Mouse (Mus musculus) hindbrain, embryonic 14.5 days (tissue): ENCODE measurements around the gene Gm11992. TPM values are rescaled to one million over a fixed set of nuclear protein-coding genes. Genes with fewer than 3 reads are reported as not detected.

Source experiments
- ATAC-seq: fragments of 200-750 bp; cut with Nextera tagmentation; 2 replicates; pipeline ENCODE4 v1.8.0; 2017; ENCODE audit warnings: moderate number of reproducible peaks, mild to moderate bottlenecking, moderate TSS enrichment, moderate library complexity; ENCODE audit not compliant: low FRiP score
- DNase-seq: peaks from one replicate; pipeline ENCODE4 v3.0.0-alpha.2; 2015; ENCODE audit warnings: low spot score
- H3K27ac ChIP-seq: fragments of 300-500 bp; sonication (generic); 2 replicates; pipeline ENCODE4 v1.5.1; 2014; ENCODE audit warnings: mild to moderate bottlenecking, moderate library complexity
- H3K27me3 ChIP-seq: fragments of 300-500 bp; sonication (generic); 2 replicates; pipeline ENCODE4 v1.6.1; 2014; ENCODE audit warnings: mild to moderate bottlenecking, low read length, mixed read lengths; ENCODE audit not compliant: control insufficient read depth, insufficient read depth
- H3K36me3 ChIP-seq: fragments of 300-500 bp; sonication (generic); replicated peaks from 2 replicates; pipeline ENCODE4 v1.6.1; 2014; ENCODE audit not compliant: control insufficient read depth, insufficient read depth
- H3K4me1 ChIP-seq: fragments of 300-500 bp; sonication (generic); replicated peaks from 2 replicates; pipeline ENCODE4 v1.6.1; 2014; ENCODE audit warnings: antibody characterized with exemption, low read length, mixed read lengths; ENCODE audit not compliant: control insufficient read depth, insufficient read depth
- H3K4me2 ChIP-seq: fragments of 300-500 bp; sonication (generic); replicated peaks from 2 replicates; pipeline ENCODE4 v1.6.1; 2014; ENCODE audit warnings: mild to moderate bottlenecking, moderate library complexity
- H3K4me3 ChIP-seq: fragments of 300-500 bp; sonication (generic); replicated peaks from 2 replicates; pipeline ENCODE4 v1.5.1; 2014; ENCODE audit warnings: mild to moderate bottlenecking, low read length
- H3K9ac ChIP-seq: fragments of 300-500 bp; sonication (generic); 2 replicates; pipeline ENCODE4 v1.6.1; 2014
- H3K9me3 ChIP-seq: fragments of 300-500 bp; sonication (generic); 2 replicates; pipeline ENCODE4 v1.6.1; 2016; ENCODE audit warnings: low read length; ENCODE audit not compliant: control insufficient read depth
- WGBS: fragments of 180-500 bp; shearing (Covaris S2); extraction: QIAGEN DNeasy Blood & Tissue Kit; methylation state at CpG from one replicate; pipeline ENCODE4 v1.1.7; 2014; 5-methylcytosine and 5-hydroxymethylcytosine counted together
- polyA plus RNA-seq: library from polyadenylated mRNA; unstranded; fragments of >200 nt; fragmentation: Nextera tagmentation; extraction: Ambion mirVana; gene quantifications from 2 replicates; pipeline ENCODE4 v1.2.1, GENCODE M21; 2014

Gene Gm11992
- 3.0 and 3.1 TPM in 2 replicates for polyA plus RNA-seq

GRCm38 (mm10) chr11:9048011-9048702, at the start of gene Gm11992:
Gene Gm11992 (plus strand): TSS chr11:9048594.
- peak; percentile 100 for ATAC-seq
- Histone ChIP-seq H3K9me3 (no peaks in the 10 kb centered on the region), H3K4me1 (no peaks in the 10 kb centered on the region), H3K36me3 (no peaks in the 10 kb centered on the region), H3K27ac (no peak within 1 kb of the TSS), H3K4me3 (peak within 1 kb of the TSS; percentile 45), H3K27me3 (peaks cover 17% of the 10 kb centered on the region), H3K9ac (peak within 1 kb of the TSS; percentile 36), H3K4me2 (peak within 1 kb of the TSS; percentile 98)
- peak; percentile 87 for DNase-seq
- WGBS = 4% methylated on average over 21 of the region's 21 CpGs

- Histone ChIP-seq H3K36me3 (peaks cover 20% of the 10 kb centered on the region), H3K27me3 (no peaks in the 10 kb centered on the region), H3K4me1 (peaks cover 9% of the 10 kb centered on the region), H3K9ac (no peak overlapping the region), H3K9me3 (no peaks in the 10 kb centered on the region), H3K4me2 (no peak overlapping the region), H3K27ac (no peak overlapping the region), H3K4me3 (no peak overlapping the region)
- DNase-seq (no peak), ATAC-seq (no peak)
- 96% methylated on average over 5 of the region's 5 CpGs for WGBS
Observed at GRCm38 (mm10) chr11:9008761-9009160, 39.6 kb upstream of the Gm11992 start.

- Histone ChIP-seq H3K27me3 (no peaks in the 10 kb centered on the region), H3K4me2 (peak overlapping the region; percentile 75), H3K27ac (peak overlapping the region; percentile 71), H3K36me3 (peaks cover 5% of the 10 kb centered on the region; the same call in 1 of the 2 replicates), H3K4me3 (peak overlapping the region; percentile 70), H3K4me1 (peaks cover 9% of the 10 kb centered on the region), H3K9ac (peak overlapping the region; percentile 78), H3K9me3 (no peaks in the 10 kb centered on the region)
- WGBS = 1% methylated on average over 7 of the region's 7 CpGs
- DNase-seq (peak; percentile 35), ATAC-seq (peak; percentile 51)
Observed at GRCm38 (mm10) chr11:9010416-9010815, 38.0 kb upstream of the Gm11992 start.

- peak within 1 kb of the TSS; percentile 75 for H3K4me2 ChIP-seq
- WGBS = under 1% methylated on average over 43 of the region's 43 CpGs
- H3K27me3 ChIP-seq = no peaks in the 10 kb centered on the region
- H3K27ac ChIP-seq = peak within 1 kb of the TSS; percentile 71
- H3K9ac ChIP-seq = peak within 1 kb of the TSS; percentile 78
- ATAC-seq (peak; percentile 94), DNase-seq (peak; percentile 72)
- H3K4me1 ChIP-seq = peaks cover 9% of the 10 kb centered on the region
- H3K9me3 ChIP-seq = no peaks in the 10 kb centered on the region
- peak within 1 kb of the TSS; percentile 70 for H3K4me3 ChIP-seq
- H3K36me3 ChIP-seq = peaks cover under 1% of the 10 kb centered on the region; the same call in 1 of the 2 replicates
Observed at GRCm38 (mm10) chr11:9010853-9011339, 37.5 kb upstream of the Gm11992 start, which contains the start of gene Hus1. Gene Hus1 (minus strand): TSS chr11:9011191.

GRCm38 (mm10) chr11:9011348-9011747, 37.0 kb upstream of the Gm11992 start:
- no peak overlapping the region; the same call in 1 of the 2 replicates for H3K27ac ChIP-seq
- DNase-seq = no peak

GRCm38 (mm10) chr11:9014740-9015139, 33.7 kb upstream of the Gm11992 start:
- Histone ChIP-seq H3K9me3 (no peaks in the 10 kb centered on the region), H3K4me1 (peaks cover 7% of the 10 kb centered on the region), H3K27me3 (no peaks in the 10 kb centered on the region), H3K27ac (no peak overlapping the region), H3K4me2 (no peak overlapping the region), H3K9ac (no peak overlapping the region), H3K4me3 (no peak overlapping the region), H3K36me3 (no peaks in the 10 kb centered on the region)
- ATAC-seq (no peak), DNase-seq (no peak)
- 83% methylated on average over 3 of the region's 3 CpGs for WGBS

More at GRCm38 (mm10) chr11:9011348-9011747, 37.0 kb upstream of the Gm11992 start:
- peak overlapping the region; percentile 70 for H3K4me3 ChIP-seq
- H3K4me1 ChIP-seq = peaks cover 9% of the 10 kb centered on the region
- H3K9me3 ChIP-seq = no peaks in the 10 kb centered on the region
- no peaks in the 10 kb centered on the region for H3K27me3 ChIP-seq
- peak overlapping the region; percentile 75 for H3K4me2 ChIP-seq
- no peaks in the 10 kb centered on the region for H3K36me3 ChIP-seq
- ATAC-seq = no peak; the same call in 1 of the 2 replicates
- WGBS = 4% methylated on average over 3 of the region's 3 CpGs
- H3K9ac ChIP-seq = peak overlapping the region; percentile 78

- no peak overlapping the region for H3K4me2 ChIP-seq
- H3K4me1 ChIP-seq = no peaks in the 10 kb centered on the region
- H3K9ac ChIP-seq = no peak overlapping the region
- no peaks in the 10 kb centered on the region for H3K27me3 ChIP-seq
- ATAC-seq (no peak), DNase-seq (no peak)
- WGBS = 81% methylated on average over 6 of the region's 6 CpGs
- H3K27ac ChIP-seq = no peak overlapping the region
- no peaks in the 10 kb centered on the region for H3K36me3 ChIP-seq
- no peak overlapping the region for H3K4me3 ChIP-seq
- no peaks in the 10 kb centered on the region for H3K9me3 ChIP-seq
Observed at GRCm38 (mm10) chr11:9018491-9019267, 29.7 kb upstream of the Gm11992 start.

- H3K27ac ChIP-seq = no peak overlapping the region
- DNase-seq (no peak), ATAC-seq (no peak)
- no peak overlapping the region for H3K4me2 ChIP-seq
- no peaks in the 10 kb centered on the region for H3K9me3 ChIP-seq
- H3K4me1 ChIP-seq = no peaks in the 10 kb centered on the region
- H3K36me3 ChIP-seq = no peaks in the 10 kb centered on the region
- no peak overlapping the region for H3K9ac ChIP-seq
- WGBS = 95% methylated on average over 5 of the region's 5 CpGs
- H3K4me3 ChIP-seq = no peak overlapping the region
- no peaks in the 10 kb centered on the region for H3K27me3 ChIP-seq
Observed at GRCm38 (mm10) chr11:9020207-9020606, 28.2 kb upstream of the Gm11992 start.

GRCm38 (mm10) chr11:9024782-9025181, 23.6 kb upstream of the Gm11992 start:
- H3K27ac ChIP-seq = no peak overlapping the region
- DNase-seq = no peak
- H3K9ac ChIP-seq = no peak overlapping the region
- no peaks in the 10 kb centered on the region for H3K36me3 ChIP-seq
- 83% methylated on average over 7 of the region's 7 CpGs for WGBS
- H3K4me1 ChIP-seq = no peaks in the 10 kb centered on the region
- no peaks in the 10 kb centered on the region for H3K9me3 ChIP-seq
- no peak for ATAC-seq
- H3K4me3 ChIP-seq = no peak overlapping the region
- no peak overlapping the region for H3K4me2 ChIP-seq
- no peaks in the 10 kb centered on the region for H3K27me3 ChIP-seq
